Comparison of ENCODE assay signal across 8 mouse cellular contexts in the genomic region with DNA sequence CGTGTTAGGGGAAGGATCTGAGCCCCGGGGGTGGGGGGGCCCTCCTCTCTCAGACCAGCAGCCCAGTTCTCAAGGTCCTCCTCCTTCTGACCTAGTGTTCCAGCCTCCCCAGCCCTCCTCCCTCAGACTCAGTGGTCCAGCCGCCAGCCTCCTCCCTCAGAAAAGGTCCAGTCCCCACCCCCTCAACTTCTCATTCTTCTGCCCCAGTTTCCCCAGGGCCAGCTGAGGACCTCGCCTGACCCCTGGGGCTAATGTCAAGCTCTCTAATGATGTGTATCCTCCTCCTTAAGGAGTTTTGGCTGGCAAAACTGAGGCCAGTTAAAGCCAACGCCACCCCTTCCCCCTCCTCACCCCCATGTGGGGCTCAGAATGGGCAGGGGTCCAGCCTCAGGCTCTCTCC. TPM values are rescaled to one million over a fixed set of nuclear protein-coding genes. Genes with fewer than 3 reads are reported as not detected.
DNase-seq lines count a peak whose midpoint lies in the region; ATAC-seq and TF ChIP-seq lines count a peak whose summit lies in the region.

A gene (minus strand): TSS at position 101 of the 400 bp plus-strand sequence.

- no peak for ATAC-seq in limb, embryonic 15.5 days (ENCODE audit: insufficient number of reproducible peaks, low FRiP score, low TSS enrichment, low read depth)

- DNase-seq in gastrocnemius, adult 2 months = no peak
- DNase-seq in gastrocnemius, adult 8-10 months (ENCODE audit: low spot score in 2 of 2) = no peak
- peak; percentile 30 for DNase-seq in retina, embryonic 14.5 days (ENCODE audit: low spot score)
- DNase-seq in retina, postnatal 1 day = no peak
- DNase-seq in yolk sac, embryonic 10.5 days (ENCODE audit: low spot score) = no peak
- DNase-seq in urinary bladder, postnatal 36 days (ENCODE audit: low spot score in 2 of 2) = no peak
- DNase-seq in left cerebral cortex, adult 8-10 months (ENCODE audit: low spot score in 2 of 2) = no peak

- peaks cover 46% of the 10 kb centered on the region for H3K27me3 ChIP-seq in limb, embryonic 15.5 days

- intact Hi-C loops in gastrocnemius, adult 2 months (cut with DNase I) = no loop called here

- H3K9ac ChIP-seq in limb, embryonic 15.5 days = no peak within 1 kb of the TSS

- no peak for TF ChIP-seq CTCF in gastrocnemius, adult 2 months (IDR thresholded peaks at IDR 0.05)

- 4% methylated on average over 5 of the region's 5 CpGs for WGBS in limb, embryonic 15.5 days

- H3K27ac ChIP-seq in gastrocnemius, adult 2 months = no peak within 1 kb of the TSS
- H3K27ac ChIP-seq in limb, embryonic 15.5 days = no peak within 1 kb of the TSS

- H3K4me1 ChIP-seq in limb, embryonic 15.5 days = peaks cover 25% of the 10 kb centered on the region

- no peaks in the 10 kb centered on the region for H3K36me3 ChIP-seq in limb, embryonic 15.5 days

- H3K9me3 ChIP-seq in limb, embryonic 15.5 days = no peaks in the 10 kb centered on the region

- peak within 1 kb of the TSS; percentile 36 for H3K4me2 ChIP-seq in limb, embryonic 15.5 days

- H3K4me3 ChIP-seq in gastrocnemius, adult 2 months = peak within 1 kb of the TSS; percentile 35
- peak within 1 kb of the TSS; percentile 19 for H3K4me3 ChIP-seq in limb, embryonic 15.5 days

RNA-seq across cellular contexts. Expression of the gene that starts here (rescaled TPM):
- not detected for total RNA-seq in gastrocnemius, adult 2 months (2021)
- not detected for total RNA-seq in gastrocnemius, adult 8-10 months (2022)
- polyA plus RNA-seq in limb, embryonic 15.5 days (2015; fragmentation: Nextera tagmentation; extraction: Ambion mirVana) = 1.6 and 2.3 TPM in 2 replicates
- under 1 TPM in 3 of 4 experiments, not detected in 1; 0.23 to 0.49 (median 0.39) TPM for total RNA-seq in left cerebral cortex, adult 8-10 months (2022)
